Mouse (Mus musculus): ENCODE measurements at regions not wholly inside any gene's neighbourhood (a gene's known extent, or its start where the extent isn't known, plus 50 kb on each side); places are given as distances from the start of the nearest gene placed in this dataset.

- TF ChIP-seq CTCF (IDR thresholded peaks at IDR 0.05; ENCODE audit: low read depth, low read length) (no peak), POLR2A (IDR thresholded peaks at IDR 0.05; ENCODE audit: extremely low read depth, insufficient read depth, low read length) (no peak)
Measured at GRCm38 (mm10) chr11:112859309-112859708, 77.3 kb downstream of the Sox9 start.
